Mouse (Mus musculus): Measurements from ENCODE around the gene Morn1. TPM values are rescaled to one million over a fixed set of nuclear protein-coding genes. Genes with fewer than 3 reads are reported as not detected.

Gene Morn1
- 2.2 TPM in 2 replicates for polyA plus RNA-seq (2015; fragmentation: Nextera tagmentation; extraction: Ambion mirVana)

GRCm38 (mm10) chr4:155086108-155087024 is at the start of gene Morn1, which contains the start of gene Rer1:
Gene Morn1, plus strand, starts transcription at chr4:155086577.
Gene Rer1, minus strand, starts transcription at chr4:155086382.
- WGBS (ENCODE audit: insufficient replicate concordance) = under 1% methylated on average over 78 of the region's 85 CpGs
- Histone ChIP-seq H3K36me3 (replicated peaks; ENCODE audit: insufficient read depth, low read length) (peaks cover 14% of the 10 kb centered on the region), H3K4me1 (ENCODE audit: insufficient read depth) (peaks cover 35% of the 10 kb centered on the region), H3K9me3 (ENCODE audit: low read length) (no peaks in the 10 kb centered on the region), H3K4me3 (ENCODE audit: low read depth, low read length) (peak within 1 kb of the TSS; percentile 70), H3K27me3 (ENCODE audit: insufficient read depth, low read length) (no peaks in the 10 kb centered on the region), H3K27ac (ENCODE audit: low read depth) (peak within 1 kb of the TSS; percentile 91), H3K9ac (replicated peaks) (peak within 1 kb of the TSS; percentile 76), H3K4me2 (ENCODE audit: low read depth, low read length) (peak within 1 kb of the TSS; percentile 98)
- ATAC-seq (peak; percentile 97), DNase-seq (peak; percentile 100)
- TF ChIP-seq EP300 (IDR thresholded peaks at IDR 0.05; ENCODE audit: low read depth) = no peak
- no peak for TF ChIP-seq CTCF (IDR thresholded peaks at IDR 0.05; ENCODE audit: low read depth)

- H3K27ac ChIP-seq (ENCODE audit: low read depth) = no peak overlapping the region
These were observed 46.2 kb upstream of the Morn1 start for GRCm38 (mm10) chr4:155040197-155040596.

GRCm38 (mm10) chr4:155040696-155041095 is 45.7 kb upstream of the Morn1 start:
- DNase-seq (no peak), ATAC-seq (no peak)
- H3K4me3 ChIP-seq (ENCODE audit: low read depth, low read length) = no peak overlapping the region
- H3K27me3 ChIP-seq (ENCODE audit: insufficient read depth, low read length) = peaks cover 41% of the 10 kb centered on the region
- WGBS (ENCODE audit: insufficient replicate concordance) = 57% methylated on average over 6 of the region's 6 CpGs
- no peak for TF ChIP-seq EP300 (IDR thresholded peaks at IDR 0.05; ENCODE audit: low read depth)
- no peak for TF ChIP-seq CTCF (IDR thresholded peaks at IDR 0.05; ENCODE audit: low read depth)
- H3K4me1 ChIP-seq (ENCODE audit: insufficient read depth) = no peaks in the 10 kb centered on the region
- no peak overlapping the region for H3K9ac ChIP-seq (replicated peaks)
- H3K36me3 ChIP-seq (replicated peaks; ENCODE audit: insufficient read depth, low read length) = no peaks in the 10 kb centered on the region
- no peaks in the 10 kb centered on the region for H3K9me3 ChIP-seq (ENCODE audit: low read length)
- H3K4me2 ChIP-seq (ENCODE audit: low read depth, low read length) = no peak overlapping the region
- no peak overlapping the region for H3K27ac ChIP-seq (ENCODE audit: low read depth)

More at GRCm38 (mm10) chr4:155040197-155040596, 46.2 kb upstream of the Morn1 start:
- Histone ChIP-seq H3K4me2 (ENCODE audit: low read depth, low read length) (no peak overlapping the region), H3K4me1 (ENCODE audit: insufficient read depth) (no peaks in the 10 kb centered on the region), H3K9ac (replicated peaks) (no peak overlapping the region), H3K9me3 (ENCODE audit: low read length) (no peaks in the 10 kb centered on the region), H3K27me3 (ENCODE audit: insufficient read depth, low read length) (peaks cover 41% of the 10 kb centered on the region), H3K4me3 (ENCODE audit: low read depth, low read length) (no peak overlapping the region), H3K36me3 (replicated peaks; ENCODE audit: insufficient read depth, low read length) (no peaks in the 10 kb centered on the region)
- 57% methylated on average over 9 of the region's 9 CpGs for WGBS (ENCODE audit: insufficient replicate concordance)
- TF ChIP-seq CTCF (IDR thresholded peaks at IDR 0.05; ENCODE audit: low read depth) (no peak), EP300 (IDR thresholded peaks at IDR 0.05; ENCODE audit: low read depth) (no peak)
- DNase-seq = no peak
- no peak for ATAC-seq

- DNase-seq (no peak), ATAC-seq (no peak)
- TF ChIP-seq EP300 (IDR thresholded peaks at IDR 0.05; ENCODE audit: low read depth) = no peak
- TF ChIP-seq CTCF (IDR thresholded peaks at IDR 0.05; ENCODE audit: low read depth) = no peak
- 4% methylated on average over 62 of the region's 65 CpGs for WGBS (ENCODE audit: insufficient replicate concordance)
- H3K36me3 ChIP-seq (replicated peaks; ENCODE audit: insufficient read depth, low read length) = no peaks in the 10 kb centered on the region
- no peaks in the 10 kb centered on the region for H3K4me1 ChIP-seq (ENCODE audit: insufficient read depth)
- no peak overlapping the region for H3K9ac ChIP-seq (replicated peaks)
- H3K27ac ChIP-seq (ENCODE audit: low read depth) = no peak overlapping the region
- no peak overlapping the region for H3K4me3 ChIP-seq (ENCODE audit: low read depth, low read length)
- no peak overlapping the region for H3K4me2 ChIP-seq (ENCODE audit: low read depth, low read length)
- peaks cover 42% of the 10 kb centered on the region for H3K27me3 ChIP-seq (ENCODE audit: insufficient read depth, low read length)
- H3K9me3 ChIP-seq (ENCODE audit: low read length) = no peaks in the 10 kb centered on the region
These were observed 43.6 kb upstream of the Morn1 start for GRCm38 (mm10) chr4:155042606-155043288.

GRCm38 (mm10) chr4:155043289-155043625 is 43.1 kb upstream of the Morn1 start:
- Histone ChIP-seq H3K4me3 (ENCODE audit: low read depth, low read length) (no peak overlapping the region), H3K9me3 (ENCODE audit: low read length) (no peaks in the 10 kb centered on the region), H3K4me1 (ENCODE audit: insufficient read depth) (no peaks in the 10 kb centered on the region), H3K9ac (replicated peaks) (no peak overlapping the region), H3K27ac (ENCODE audit: low read depth) (no peak overlapping the region), H3K4me2 (ENCODE audit: low read depth, low read length) (no peak overlapping the region), H3K36me3 (replicated peaks; ENCODE audit: insufficient read depth, low read length) (no peaks in the 10 kb centered on the region), H3K27me3 (ENCODE audit: insufficient read depth, low read length) (peaks cover 42% of the 10 kb centered on the region)
- WGBS (ENCODE audit: insufficient replicate concordance) = 2% methylated on average over 24 of the region's 25 CpGs
- no peak for DNase-seq
- ATAC-seq = no peak
- TF ChIP-seq CTCF (IDR thresholded peaks at IDR 0.05; ENCODE audit: low read depth) (no peak), EP300 (IDR thresholded peaks at IDR 0.05; ENCODE audit: low read depth) (no peak)

- TF ChIP-seq CTCF (IDR thresholded peaks at IDR 0.05; ENCODE audit: low read depth) = no peak
- TF ChIP-seq EP300 (IDR thresholded peaks at IDR 0.05; ENCODE audit: low read depth) = no peak
- Histone ChIP-seq H3K9ac (replicated peaks) (no peak overlapping the region), H3K9me3 (ENCODE audit: low read length) (no peaks in the 10 kb centered on the region), H3K4me2 (ENCODE audit: low read depth, low read length) (no peak overlapping the region), H3K36me3 (replicated peaks; ENCODE audit: insufficient read depth, low read length) (no peaks in the 10 kb centered on the region), H3K27me3 (ENCODE audit: insufficient read depth, low read length) (peaks cover 35% of the 10 kb centered on the region), H3K4me3 (ENCODE audit: low read depth, low read length) (no peak overlapping the region), H3K27ac (ENCODE audit: low read depth) (no peak overlapping the region), H3K4me1 (ENCODE audit: insufficient read depth) (no peaks in the 10 kb centered on the region)
- WGBS (ENCODE audit: insufficient replicate concordance) = 74% methylated on average over 14 of the region's 14 CpGs
- ATAC-seq = no peak
- no peak for DNase-seq
These were observed 39.7 kb upstream of the Morn1 start for GRCm38 (mm10) chr4:155046636-155047035.
